Mouse (Mus musculus): Measurements from ENCODE around the gene Fam53b.

GRCm38 (mm10) chr7:132808051-132808796 is 5.5 kb downstream of the Fam53b start:
- no peak for TF ChIP-seq GATA1 (IDR thresholded peaks at IDR 0.05; ENCODE audit: borderline replicate concordance, low read length)
- TF ChIP-seq FLI1 (IDR thresholded peaks at IDR 0.05; ENCODE audit: low read length), result no peak

Measured in megakaryocyte, embryonic 14.5 days (primary cell).